Mouse (Mus musculus): ENCODE results near the gene Mageb2. TPM values are rescaled to one million over a fixed set of nuclear protein-coding genes. Genes with fewer than 3 reads are reported as not detected.
"Not testable (repeated sequence)": the region's sequence is repeated elsewhere in the genome, so short reads cannot be mapped to it uniquely, and the experiment has no call there.

Mageb2 gene
- polyA plus RNA-seq (2012; rRNA removed), result not detected in 2 replicates

- not testable (repeated sequence) for DNase-seq (ENCODE audit: low spot score)
Measured at GRCm38 (mm10) chrX:91331390-91331789, at the start of gene Mageb2. TSS of gene Mageb2 (plus strand) at chrX:91331690.

DNA sequence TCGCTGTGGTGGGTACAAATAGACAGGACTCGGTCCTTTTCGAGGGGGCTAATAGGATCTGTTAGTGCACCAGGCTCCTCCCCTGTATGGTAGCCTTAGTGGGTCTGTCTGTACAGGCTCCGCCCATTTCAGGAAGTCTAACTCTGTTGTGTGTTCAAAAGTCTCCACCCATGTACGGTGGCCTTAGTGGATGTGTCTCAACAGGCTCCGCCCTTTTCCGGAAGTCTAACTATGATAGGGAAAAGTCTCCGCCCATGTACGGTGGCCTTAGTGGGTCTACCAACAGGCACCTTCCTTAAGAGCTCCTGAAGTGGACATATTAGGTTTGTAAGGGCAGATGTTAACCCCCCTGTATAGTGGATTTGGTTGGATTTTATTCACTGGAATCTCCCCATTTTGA lies 18.2 kb upstream of the Mageb2 start:
- not testable (repeated sequence) for DNase-seq (ENCODE audit: low spot score)

Other genes with a start within 250 kb of the Mageb2 start
- gene Gm5072, start 60.8 kb downstream of the Mageb2 start, polyA plus RNA-seq (2012; rRNA removed), result not detected in 2 replicates
- not detected in 2 replicates for gene Gm8914, start 148.4 kb downstream of the Mageb2 start, polyA plus RNA-seq (2012; rRNA removed)
- gene 1700084M14Rik, start 244.2 kb downstream of the Mageb2 start, polyA plus RNA-seq (2012; rRNA removed), result not detected in 2 replicates

All from urinary bladder, adult 2 months (tissue).